Mouse (Mus musculus) embryonic facial prominence, embryonic 11.5 days (tissue): ENCODE measurements around the gene Hist3h2a. TPM values are rescaled to one million over a fixed set of nuclear protein-coding genes. Genes with fewer than 3 reads are reported as not detected.

Experiments
- ATAC-seq: fragments of 200-750 bp; cut with Nextera tagmentation; replicated peaks from 2 replicates; pipeline ENCODE4 v1.8.0; 2017; ENCODE audit warnings: low read depth; ENCODE audit not compliant: insufficient number of reproducible peaks, low FRiP score, low TSS enrichment
- DNase-seq: peaks from one replicate; pipeline ENCODE4 v3.0.0-alpha.2; 2015; ENCODE audit warnings: low spot score
- H3K27ac ChIP-seq: fragments of 300-500 bp; sonication (generic); replicated peaks from 2 replicates; pipeline ENCODE4 v1.5.1; 2014; ENCODE audit warnings: mild to moderate bottlenecking, low read depth, low read length, control low read depth
- H3K27me3 ChIP-seq: fragments of 300-500 bp; sonication (generic); 2 replicates; pipeline ENCODE4 v1.6.1; 2014; ENCODE audit warnings: mild to moderate bottlenecking, low read length, moderate library complexity, mixed read lengths; ENCODE audit not compliant: control insufficient read depth, insufficient read depth
- H3K36me3 ChIP-seq: fragments of 300-500 bp; sonication (generic); replicated peaks from 2 replicates; pipeline ENCODE4 v1.6.1; 2014; ENCODE audit warnings: low read depth, mild to moderate bottlenecking, low read length, moderate library complexity, mixed read lengths; ENCODE audit not compliant: control insufficient read depth, insufficient read depth
- H3K4me1 ChIP-seq: fragments of 300-500 bp; sonication (generic); 2 replicates; pipeline ENCODE4 v1.6.1; 2014; ENCODE audit warnings: low read length, mixed read lengths; ENCODE audit not compliant: control insufficient read depth, insufficient read depth
- H3K4me2 ChIP-seq: fragments of 300-500 bp; sonication (generic); 2 replicates; pipeline ENCODE4 v1.6.1; 2014; ENCODE audit warnings: low read depth, mild to moderate bottlenecking, control low read depth, low read length, moderate library complexity
- H3K4me3 ChIP-seq: fragments of 300-500 bp; sonication (generic); 2 replicates; pipeline ENCODE4 v1.5.1; 2014; ENCODE audit warnings: low read depth, low read length, control low read depth
- H3K9ac ChIP-seq: fragments of 300-500 bp; sonication (generic); replicated peaks from 2 replicates; pipeline ENCODE4 v1.6.1; 2014; ENCODE audit warnings: mild to moderate bottlenecking, control low read depth, low read length
- H3K9me3 ChIP-seq: fragments of 300-500 bp; sonication (generic); replicated peaks from 2 replicates; pipeline ENCODE4 v1.6.1; 2016; ENCODE audit warnings: mild to moderate bottlenecking, low read length, inconsistent platforms, mixed read lengths; ENCODE audit not compliant: control insufficient read depth
- WGBS: fragments of 180-500 bp; shearing (Covaris S2); extraction: QIAGEN DNeasy Blood & Tissue Kit; methylation state at CpG from one replicate; pipeline ENCODE4 v1.1.7; 2014; 5-methylcytosine and 5-hydroxymethylcytosine counted together
- polyA plus RNA-seq: library from polyadenylated mRNA; unstranded; fragments of >200 nt; fragmentation: Nextera tagmentation; extraction: Ambion mirVana; gene quantifications from 2 replicates; pipeline ENCODE4 v1.2.1, GENCODE M21; 2014

Gene Hist3h2a
- polyA plus RNA-seq, 1 experiment from 2014 or later: 33.0 TPM

GRCm38 (mm10) chr11:58967346-58967745 lies 12.9 kb downstream of the Hist3h2a start:
- Histone ChIP-seq H3K4me2 (no peak overlapping the region), H3K4me1 (no peaks in the 10 kb centered on the region), H3K36me3 (no peaks in the 10 kb centered on the region), H3K27me3 (no peaks in the 10 kb centered on the region; the same call in 1 of the 2 replicates), H3K9me3 (no peaks in the 10 kb centered on the region), H3K4me3 (no peak overlapping the region), H3K9ac (no peak overlapping the region), H3K27ac (no peak overlapping the region)
- ATAC-seq: no peak
- no peak for DNase-seq
- WGBS: 97% methylated on average over 1 of the region's 1 CpGs

GRCm38 (mm10) chr11:58968551-58968950 lies 14.1 kb downstream of the Hist3h2a start:
- DNase-seq: no peak
- H3K4me1 ChIP-seq: no peaks in the 10 kb centered on the region

DNA sequence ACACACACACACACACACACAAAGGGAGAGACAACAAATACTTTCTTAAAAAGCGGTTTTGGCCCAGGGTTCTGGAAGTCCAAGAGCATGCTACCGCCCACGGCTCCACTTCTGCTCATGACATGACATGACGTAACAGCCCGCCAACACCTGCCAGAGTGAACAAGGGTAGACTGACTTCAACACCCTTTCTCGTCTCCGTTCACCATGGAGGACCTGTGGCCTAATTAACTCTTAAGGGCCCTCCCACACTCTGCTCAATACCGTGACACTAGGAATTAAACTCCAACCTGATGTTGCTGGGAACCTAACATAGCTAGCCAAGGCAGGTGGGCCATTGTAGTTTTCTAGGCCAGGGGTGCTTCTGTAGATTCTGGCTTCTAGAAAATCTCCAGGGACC lies 14.5 kb downstream of the Hist3h2a start:
- WGBS: 90% methylated on average over 8 of the region's 8 CpGs
- Histone ChIP-seq H3K9ac (no peak overlapping the region), H3K4me1 (no peaks in the 10 kb centered on the region), H3K27me3 (no peaks in the 10 kb centered on the region), H3K9me3 (no peaks in the 10 kb centered on the region), H3K36me3 (no peaks in the 10 kb centered on the region), H3K27ac (no peak overlapping the region), H3K4me2 (no peak overlapping the region), H3K4me3 (no peak overlapping the region)
- DNase-seq: no peak
- no peak for ATAC-seq

More at GRCm38 (mm10) chr11:58968551-58968950, 14.1 kb downstream of the Hist3h2a start:
- Histone ChIP-seq H3K36me3 (no peaks in the 10 kb centered on the region), H3K27ac (no peak overlapping the region), H3K9me3 (no peaks in the 10 kb centered on the region), H3K4me2 (no peak overlapping the region), H3K9ac (no peak overlapping the region), H3K4me3 (no peak overlapping the region), H3K27me3 (no peaks in the 10 kb centered on the region; the same call in 1 of the 2 replicates)
- ATAC-seq: no peak; the same call in 1 of the 2 replicates
- 82% methylated on average over 7 of the region's 7 CpGs for WGBS

DNA sequence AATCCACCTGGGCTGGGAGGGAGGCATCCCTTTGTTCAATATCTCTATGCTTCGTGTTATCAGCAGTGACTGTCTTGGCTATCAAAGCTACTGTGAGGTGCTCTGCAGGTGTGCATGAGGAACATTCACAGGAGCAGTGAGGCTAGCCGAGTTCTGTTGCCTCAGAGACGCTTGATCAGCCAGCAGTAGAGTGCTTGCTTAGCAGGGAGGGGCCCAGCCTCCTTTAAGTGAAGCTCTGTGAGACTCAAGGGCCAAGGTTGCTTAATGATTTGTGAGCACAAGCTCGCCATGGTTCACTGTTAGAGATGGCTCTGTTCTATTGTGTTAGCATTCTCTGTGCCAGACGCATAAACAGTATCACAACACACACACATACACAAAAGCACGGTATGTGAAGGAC lies 15.2 kb downstream of the Hist3h2a start:
- DNase-seq (no peak), ATAC-seq (no peak)
- Histone ChIP-seq H3K9ac (no peak overlapping the region), H3K9me3 (no peaks in the 10 kb centered on the region), H3K4me3 (no peak overlapping the region), H3K27me3 (no peaks in the 10 kb centered on the region), H3K27ac (no peak overlapping the region), H3K4me1 (no peaks in the 10 kb centered on the region), H3K36me3 (no peaks in the 10 kb centered on the region), H3K4me2 (no peak overlapping the region)
- WGBS: 82% methylated on average over 6 of the region's 6 CpGs

DNA sequence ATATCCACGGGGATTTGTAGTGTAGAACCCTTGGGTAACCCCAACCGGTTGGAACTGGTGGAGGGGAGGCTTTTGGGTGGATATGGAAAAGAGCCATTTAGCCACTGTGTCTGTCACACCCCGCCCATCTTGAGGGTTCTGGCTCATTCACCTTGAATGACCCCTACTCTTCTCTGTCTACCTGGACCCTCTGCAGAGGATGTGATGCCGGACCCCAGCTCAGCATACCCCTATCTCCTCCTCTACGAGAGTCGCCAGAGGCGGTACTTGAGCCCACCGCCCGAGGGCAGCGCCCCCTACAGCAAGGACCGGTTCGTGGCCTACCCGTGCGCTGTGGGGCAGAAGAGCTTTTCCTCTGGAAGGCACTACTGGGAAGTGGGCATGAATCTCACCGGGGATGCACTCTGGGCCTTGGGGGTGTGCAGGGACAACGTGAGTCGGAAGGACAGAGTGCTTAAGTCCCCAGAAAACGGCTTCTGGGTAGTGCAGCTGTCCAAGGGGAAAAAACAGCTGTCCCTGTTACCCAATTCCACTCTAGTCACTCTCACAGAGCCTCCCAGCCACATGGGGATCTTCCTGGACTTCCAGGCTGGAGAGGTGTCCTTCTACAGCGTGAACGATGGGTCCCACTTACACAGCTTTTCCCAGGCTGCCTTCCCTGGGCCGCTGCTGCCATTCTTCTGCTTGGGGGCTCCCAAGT lies 16.5 kb downstream of the Hist3h2a start:
- no peak overlapping the region for H3K4me3 ChIP-seq
- no peaks in the 10 kb centered on the region for H3K4me1 ChIP-seq
- no peaks in the 10 kb centered on the region for H3K9me3 ChIP-seq
- no peaks in the 10 kb centered on the region for H3K36me3 ChIP-seq
- H3K9ac ChIP-seq: no peak overlapping the region
- no peak overlapping the region for H3K4me2 ChIP-seq
- no peaks in the 10 kb centered on the region for H3K27me3 ChIP-seq
- H3K27ac ChIP-seq: no peak overlapping the region
- ATAC-seq (peak; percentile 39; the same call in 1 of the 2 replicates), DNase-seq (no peak)
- 90% methylated on average over 21 of the region's 21 CpGs for WGBS

DNA sequence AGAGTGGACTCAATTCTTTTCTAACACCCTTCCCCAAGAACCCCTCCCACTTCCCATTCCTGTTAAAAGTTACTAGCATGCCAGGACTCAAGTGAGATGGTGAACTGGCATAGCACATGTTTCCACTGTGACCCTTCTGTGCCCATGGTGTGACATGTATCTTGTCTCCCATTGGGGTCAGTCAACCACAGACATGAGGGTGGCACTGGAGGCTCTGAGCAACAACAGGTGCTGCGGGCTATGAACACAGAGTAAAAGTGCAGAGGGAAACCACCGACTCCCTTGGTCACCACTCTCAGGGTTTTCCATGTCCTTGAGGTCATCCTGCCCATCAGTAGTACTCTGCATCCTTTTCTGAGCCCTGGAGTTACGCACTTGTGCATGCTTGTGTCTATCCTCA lies 17.3 kb downstream of the Hist3h2a start:
- no peak overlapping the region for H3K27ac ChIP-seq
- no peaks in the 10 kb centered on the region for H3K27me3 ChIP-seq
- DNase-seq (no peak), ATAC-seq (no peak)
- H3K4me2 ChIP-seq: no peak overlapping the region
- 94% methylated on average over 3 of the region's 3 CpGs for WGBS
- H3K9me3 ChIP-seq: no peaks in the 10 kb centered on the region
- no peaks in the 10 kb centered on the region for H3K36me3 ChIP-seq
- no peak overlapping the region for H3K9ac ChIP-seq
- no peaks in the 10 kb centered on the region for H3K4me1 ChIP-seq
- no peak overlapping the region for H3K4me3 ChIP-seq

- Histone ChIP-seq H3K4me2 (no peak overlapping the region), H3K9me3 (no peaks in the 10 kb centered on the region), H3K4me3 (no peak overlapping the region), H3K36me3 (no peaks in the 10 kb centered on the region), H3K9ac (no peak overlapping the region), H3K27me3 (no peaks in the 10 kb centered on the region), H3K27ac (no peak overlapping the region), H3K4me1 (peaks cover 2% of the 10 kb centered on the region)
- WGBS: 90% methylated on average over 3 of the region's 3 CpGs
- no peak for ATAC-seq
- DNase-seq: no peak
Observed at GRCm38 (mm10) chr11:58974414-58974813, 19.9 kb downstream of the Hist3h2a start.

DNA sequence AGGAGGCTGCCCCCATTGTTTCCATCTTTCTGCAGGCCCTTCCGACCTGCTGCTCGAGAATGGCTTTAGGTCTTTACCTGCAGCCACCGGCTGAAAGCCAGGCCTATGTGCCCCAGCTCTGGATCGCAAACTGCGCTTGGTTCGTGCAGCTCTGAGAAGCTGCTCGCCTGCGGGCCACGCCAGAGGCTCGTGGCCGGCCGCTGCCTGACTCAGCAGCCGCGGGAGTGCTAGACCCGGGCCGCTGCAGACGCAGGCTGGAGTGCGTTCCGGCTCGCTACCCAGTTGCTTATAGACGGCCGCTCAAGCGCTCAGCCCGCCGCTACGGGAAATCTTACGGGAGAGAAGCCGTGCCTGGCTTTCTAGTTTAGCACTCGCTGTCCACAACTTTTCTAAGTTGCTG lies 22.7 kb downstream of the Hist3h2a start:
- peaks cover 8% of the 10 kb centered on the region for H3K4me1 ChIP-seq
- no peaks in the 10 kb centered on the region for H3K27me3 ChIP-seq
- H3K9me3 ChIP-seq: no peaks in the 10 kb centered on the region
- peak overlapping the region; percentile 90 for H3K9ac ChIP-seq
- DNase-seq: peak; percentile 26
- WGBS: under 1% methylated on average over 29 of the region's 29 CpGs
- no peak for ATAC-seq
- H3K36me3 ChIP-seq: no peaks in the 10 kb centered on the region
- peak overlapping the region; percentile 94 for H3K4me3 ChIP-seq
- H3K4me2 ChIP-seq: peak overlapping the region; percentile 95
- H3K27ac ChIP-seq: no peak overlapping the region
